Mouse (Mus musculus) 3T3-L1 (cell line): Measurements from ENCODE around the gene Eif4a1.
"Not testable (repeated sequence)": the region's sequence is repeated elsewhere in the genome, so short reads cannot be mapped to it uniquely, and the experiment has no call there.

Experiments used
- DNase-seq: peaks from one replicate; pipeline ENCODE4 v3.0.0-alpha.2; 2015; ENCODE audit warnings: low read depth, low spot score

Gene Eif4a1

GRCm38 (mm10) chr11:69633128-69633866 lies 38.9 kb downstream of the Eif4a1 start:
- DNase-seq: peak; percentile 31

GRCm38 (mm10) chr11:69632284-69633089 lies 39.7 kb downstream of the Eif4a1 start, which contains the start of gene Fxr2:
Gene Fxr2, plus strand, starts transcription at chr11:69632990.
- peak; percentile 100 for DNase-seq

- DNase-seq: peak; percentile 68
Measured at GRCm38 (mm10) chr11:69629802-69630201, 42.4 kb downstream of the Eif4a1 start.

GRCm38 (mm10) chr11:69628286-69628685 lies 43.9 kb downstream of the Eif4a1 start:
- peak; percentile 93 for DNase-seq

GRCm38 (mm10) chr11:69624339-69624738 lies 47.9 kb downstream of the Eif4a1 start:
- not testable (repeated sequence) for DNase-seq

GRCm38 (mm10) chr11:69623006-69623405 lies 49.2 kb downstream of the Eif4a1 start:
- no peak for DNase-seq

- no peak for DNase-seq
Measured at GRCm38 (mm10) chr11:69622406-69622805, 49.8 kb downstream of the Eif4a1 start.

GRCm38 (mm10) chr11:69621571-69622268 lies 50.5 kb downstream of the Eif4a1 start, which contains the start of gene Sat2:
Gene Sat2, plus strand, starts transcription at chr11:69622024.
- DNase-seq: peak; percentile 75

GRCm38 (mm10) chr11:69620394-69621081 lies 51.7 kb downstream of the Eif4a1 start:
- no peak for DNase-seq

- DNase-seq: no peak
Measured at GRCm38 (mm10) chr11:69617805-69618204, 54.4 kb downstream of the Eif4a1 start, which contains the start of gene Shbg. Gene Shbg, minus strand, starts transcription at chr11:69617905.
